Mouse (Mus musculus) natural killer cell, adult 2 months (primary cell): Measurements from ENCODE around the gene Prrc2a.

Source experiments
- DNase-seq, 2 experiments: peaks; one replicate each; pipeline ENCODE4 v3.0.0; 2022; ENCODE audit warnings: low spot score in 2 of 2

The Prrc2a gene

DNA sequence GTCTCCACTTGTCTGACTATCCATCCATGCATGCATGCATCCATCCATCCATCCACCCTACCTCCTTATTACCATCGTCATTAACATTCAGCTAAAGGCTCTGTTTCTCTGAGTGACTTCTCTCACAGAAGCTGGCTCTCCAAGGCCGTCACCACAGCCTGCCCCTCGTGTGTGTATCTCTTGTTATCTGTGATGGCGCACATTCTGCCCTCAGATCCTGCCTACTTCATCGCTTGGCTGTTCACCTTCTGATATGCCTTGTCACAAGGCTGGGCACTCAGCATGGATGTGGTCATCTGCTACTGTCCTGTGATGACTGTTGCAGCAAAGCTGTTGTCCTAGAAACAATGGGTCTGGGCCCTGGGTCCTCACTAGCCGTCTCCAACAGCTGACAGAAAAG is 59.9 kb downstream of the Prrc2a start:
- DNase-seq: no peak

DNA sequence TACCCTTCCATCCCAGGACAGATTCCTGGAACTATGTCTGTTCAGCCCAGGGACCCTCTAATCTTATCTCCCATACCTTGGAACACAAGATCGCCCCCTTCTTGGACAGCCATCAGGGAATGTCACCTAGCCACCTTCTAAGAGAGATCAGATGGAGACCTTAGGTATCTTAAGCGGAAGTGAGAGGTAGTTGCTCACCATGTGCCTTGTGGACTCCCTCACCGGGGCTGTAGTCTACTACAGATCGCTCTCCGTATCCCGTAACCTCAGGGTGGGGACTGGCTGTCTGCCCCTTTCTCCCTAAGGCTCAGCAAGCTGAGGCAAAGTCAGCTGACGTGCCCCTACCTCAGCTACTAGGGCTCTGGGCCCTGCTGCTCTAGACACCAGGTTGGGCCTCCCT is 60.6 kb downstream of the Prrc2a start:
- no peak for DNase-seq

DNA sequence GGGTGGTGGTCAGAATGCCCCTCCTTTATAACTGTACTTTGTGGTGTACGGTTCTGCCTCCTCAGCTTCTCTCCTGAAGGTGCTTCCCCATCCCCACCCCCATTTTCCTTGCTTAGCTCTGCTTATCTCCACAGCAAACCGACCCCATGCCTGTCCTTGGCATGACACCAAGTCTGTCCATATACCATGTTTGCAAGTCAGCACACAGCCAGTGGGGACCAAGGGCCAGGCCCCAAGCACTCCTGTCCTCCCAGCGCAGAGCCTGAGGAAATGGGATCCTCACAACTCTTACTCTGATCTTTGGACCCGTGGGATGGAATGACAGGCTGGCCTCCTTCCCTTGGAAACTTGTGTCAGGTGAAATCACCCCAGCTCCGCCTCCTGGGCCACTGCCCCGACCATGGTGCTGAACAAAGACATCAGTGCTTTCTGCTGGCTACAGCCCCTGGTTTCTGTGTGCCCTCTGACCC is 61.4 kb downstream of the Prrc2a start:
- no peak for DNase-seq

DNA sequence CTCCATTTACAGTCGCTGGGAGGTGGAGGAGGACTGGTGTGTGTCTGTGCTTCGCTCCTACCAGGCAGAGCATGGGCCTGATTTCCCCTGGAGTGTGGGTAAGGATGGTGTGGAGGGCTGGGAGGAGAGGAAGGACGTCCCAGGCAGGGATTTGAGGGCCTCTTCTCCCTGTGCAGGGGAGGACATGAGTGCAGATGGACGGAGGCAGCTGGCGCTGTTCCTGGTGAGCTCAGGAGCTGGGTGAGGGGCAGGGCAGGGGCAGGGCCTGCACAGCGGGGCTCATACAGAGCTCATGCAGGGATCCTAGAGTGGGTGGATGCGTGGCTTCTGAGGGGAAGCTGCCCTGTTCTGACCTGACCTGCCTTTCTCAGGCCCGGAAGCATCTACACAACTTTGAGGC is 62.4 kb downstream of the Prrc2a start:
- DNase-seq: no peak

DNA sequence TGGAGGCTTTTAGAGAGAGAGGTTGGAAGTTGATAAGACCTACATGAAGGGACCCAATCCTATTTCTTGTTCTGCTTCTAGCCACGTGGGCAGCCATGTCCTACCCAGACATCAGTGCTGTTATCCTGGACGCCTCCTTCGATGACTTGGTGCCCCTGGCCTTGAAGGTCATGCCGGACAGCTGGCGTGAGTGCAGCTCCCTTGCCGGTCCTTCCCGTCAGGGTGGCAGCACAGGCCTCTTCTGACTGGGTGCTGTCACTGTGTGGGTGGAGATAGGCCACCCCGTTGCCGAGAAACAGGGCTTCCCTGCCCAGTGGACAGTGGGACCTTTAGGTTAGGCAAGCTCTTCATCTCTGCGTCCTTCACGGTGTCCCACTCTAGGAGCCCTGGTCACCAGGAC is 63.5 kb downstream of the Prrc2a start:
- no peak for DNase-seq

DNA sequence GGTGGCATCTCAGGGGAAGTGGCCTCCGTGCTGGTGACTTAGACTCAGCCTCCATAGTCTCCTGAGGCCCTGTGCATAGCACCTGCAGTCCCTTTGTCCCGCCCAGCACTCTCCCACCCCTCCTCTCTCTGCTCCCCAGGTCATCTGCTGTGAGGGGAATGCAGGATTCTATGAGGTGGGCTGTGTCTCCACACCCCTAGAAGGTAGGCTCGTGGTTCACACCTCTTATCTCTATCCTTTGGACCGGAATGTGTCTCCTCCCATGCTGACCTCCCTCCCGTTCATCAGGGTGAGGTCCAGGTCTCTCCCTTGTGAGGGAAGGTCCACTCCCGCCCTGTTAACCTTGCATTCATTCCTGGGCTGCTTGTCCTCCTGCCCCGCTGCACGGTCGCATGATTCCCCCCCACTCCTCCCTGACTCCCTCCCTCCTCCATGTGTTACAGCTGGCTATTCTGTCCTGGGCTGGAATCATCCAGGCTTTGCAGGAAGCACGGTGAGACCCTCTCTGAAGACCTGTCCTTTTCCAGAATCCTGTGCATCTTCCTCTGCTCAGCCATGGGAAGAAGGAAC is 64.4 kb downstream of the Prrc2a start:
- no peak for DNase-seq
